Mouse (Mus musculus) heart, embryonic 12.5 days (tissue): ENCODE results near the gene Tmem39b. TPM values are rescaled to one million over a fixed set of nuclear protein-coding genes. Genes with fewer than 3 reads are reported as not detected.
A peak's percentile ranks its signal among the peaks of the same experiment; 100 is the strongest.
"Not testable (repeated sequence)": the region's sequence is repeated elsewhere in the genome, so short reads cannot be mapped to it uniquely, and the experiment has no call there.

Experiments
- ATAC-seq: fragments of 200-750 bp; cut with Nextera tagmentation; 2 replicates; pipeline ENCODE4 v1.8.0; 2017; ENCODE audit warnings: moderate TSS enrichment, moderate library complexity; ENCODE audit not compliant: insufficient number of reproducible peaks, low FRiP score
- H3K27ac ChIP-seq: fragments of 300-500 bp; sonication (generic); 2 replicates; pipeline ENCODE4 v1.5.1; 2016; ENCODE audit warnings: mild to moderate bottlenecking, moderate library complexity; ENCODE audit not compliant: poor library complexity, severe bottlenecking
- H3K27me3 ChIP-seq: fragments of 300-500 bp; sonication (generic); replicated peaks from 2 replicates; pipeline ENCODE4 v1.6.1; 2016; ENCODE audit warnings: mild to moderate bottlenecking, moderate library complexity
- H3K36me3 ChIP-seq: fragments of 300-500 bp; sonication (generic); 2 replicates; pipeline ENCODE4 v1.6.1; 2016; ENCODE audit warnings: mild to moderate bottlenecking, moderate library complexity
- H3K4me1 ChIP-seq: fragments of 300-500 bp; sonication (generic); replicated peaks from 2 replicates; pipeline ENCODE4 v1.6.1; 2016; ENCODE audit warnings: mild to moderate bottlenecking
- H3K4me2 ChIP-seq: fragments of 300-500 bp; sonication (generic); 2 replicates; pipeline ENCODE4 v1.6.1; 2016; ENCODE audit warnings: mild to moderate bottlenecking, moderate library complexity
- H3K4me3 ChIP-seq: fragments of 300-500 bp; sonication (generic); 2 replicates; pipeline ENCODE4 v1.5.1; 2016; ENCODE audit warnings: mild to moderate bottlenecking
- H3K9ac ChIP-seq: fragments of 300-500 bp; sonication (generic); 2 replicates; pipeline ENCODE4 v1.6.1; 2016; ENCODE audit warnings: mild to moderate bottlenecking, moderate library complexity
- H3K9me3 ChIP-seq: fragments of 300-500 bp; sonication (generic); replicated peaks from 2 replicates; pipeline ENCODE4 v1.6.1; 2016; ENCODE audit warnings: mild to moderate bottlenecking, moderate library complexity
- WGBS: fragments of 180-500 bp; shearing (Covaris S2); methylation state at CpG from one replicate; pipeline ENCODE4 v1.1.7; 2016; 5-methylcytosine and 5-hydroxymethylcytosine counted together
- polyA plus RNA-seq: library from polyadenylated mRNA; unstranded; fragments of >200 nt; fragmentation: Nextera tagmentation; extraction: Ambion mirVana; gene quantifications from 2 replicates; pipeline ENCODE4 v1.2.1, GENCODE M21; 2016

Tmem39b gene
- polyA plus RNA-seq, 1 experiment from 2014 or later, result 5.8 TPM

- no peak for ATAC-seq
- Histone ChIP-seq H3K36me3 (peaks cover 37% of the 10 kb centered on the region), H3K27ac (no peak overlapping the region), H3K4me2 (no peak overlapping the region), H3K9me3 (no peaks in the 10 kb centered on the region), H3K4me3 (no peak overlapping the region), H3K4me1 (peaks cover 3% of the 10 kb centered on the region), H3K27me3 (no peaks in the 10 kb centered on the region), H3K9ac (no peak overlapping the region)
- 92% methylated on average over 5 of the region's 5 CpGs for WGBS
Observed at GRCm38 (mm10) chr4:129731423-129731822, 34.8 kb upstream of the Tmem39b start.

GRCm38 (mm10) chr4:129716310-129716709 lies 19.7 kb upstream of the Tmem39b start:
- no peak for ATAC-seq
- Histone ChIP-seq H3K4me2 (no peak overlapping the region), H3K4me3 (no peak overlapping the region), H3K27ac (no peak overlapping the region), H3K36me3 (peaks cover 81% of the 10 kb centered on the region), H3K4me1 (no peaks in the 10 kb centered on the region), H3K9me3 (no peaks in the 10 kb centered on the region), H3K9ac (no peak overlapping the region), H3K27me3 (no peaks in the 10 kb centered on the region)
- 91% methylated on average over 9 of the region's 9 CpGs for WGBS

- H3K27ac ChIP-seq, result 0 out of 2 replicates have a peak overlapping the region, but pooled peaks have one; percentile 10
- peaks cover 90% of the 10 kb centered on the region for H3K36me3 ChIP-seq
- no peak overlapping the region for H3K9ac ChIP-seq
- no peaks in the 10 kb centered on the region for H3K9me3 ChIP-seq
- WGBS, result 83% methylated on average over 8 of the region's 8 CpGs
- H3K4me2 ChIP-seq, result no peak overlapping the region
- no peaks in the 10 kb centered on the region for H3K4me1 ChIP-seq
- H3K27me3 ChIP-seq, result no peaks in the 10 kb centered on the region
- ATAC-seq, result no peak
- no peak overlapping the region for H3K4me3 ChIP-seq
Observed at GRCm38 (mm10) chr4:129709486-129710129, 13.0 kb upstream of the Tmem39b start.

- H3K27me3 ChIP-seq, result no peaks in the 10 kb centered on the region
- H3K4me3 ChIP-seq, result no peak overlapping the region
- peaks cover 87% of the 10 kb centered on the region for H3K36me3 ChIP-seq
- H3K27ac ChIP-seq, result no peak overlapping the region
- peaks cover 23% of the 10 kb centered on the region for H3K4me1 ChIP-seq
- H3K9me3 ChIP-seq, result no peaks in the 10 kb centered on the region
- H3K9ac ChIP-seq, result no peak overlapping the region
- no peak for ATAC-seq
- H3K4me2 ChIP-seq, result no peak overlapping the region
- 76% methylated on average over 3 of the region's 3 CpGs for WGBS
Observed at GRCm38 (mm10) chr4:129706750-129707149, 10.1 kb upstream of the Tmem39b start.

- 0 out of 2 replicates have a peak overlapping the region, but pooled peaks have one; percentile 16 for H3K9ac ChIP-seq
- 17% methylated on average over 11 of the region's 11 CpGs for WGBS
- H3K4me1 ChIP-seq, result peaks cover 33% of the 10 kb centered on the region
- H3K27me3 ChIP-seq, result no peaks in the 10 kb centered on the region
- ATAC-seq, result peak; percentile 69
- H3K4me3 ChIP-seq, result no peak overlapping the region
- H3K4me2 ChIP-seq, result no peak overlapping the region; the same call in 1 of the 2 replicates
- H3K36me3 ChIP-seq, result peaks cover 46% of the 10 kb centered on the region
- H3K27ac ChIP-seq, result peak overlapping the region; percentile 80
- H3K9me3 ChIP-seq, result no peaks in the 10 kb centered on the region
Observed at GRCm38 (mm10) chr4:129702454-129702853, 5.8 kb upstream of the Tmem39b start.

GRCm38 (mm10) chr4:129701503-129702377 lies 5.1 kb upstream of the Tmem39b start:
- peaks cover 43% of the 10 kb centered on the region for H3K36me3 ChIP-seq
- no peak overlapping the region for H3K4me3 ChIP-seq
- no peaks in the 10 kb centered on the region for H3K9me3 ChIP-seq
- H3K4me2 ChIP-seq, result peak overlapping the region; percentile 2
- H3K27me3 ChIP-seq, result no peaks in the 10 kb centered on the region
- peak overlapping the region; percentile 80 for H3K27ac ChIP-seq
- WGBS, result 51% methylated on average over 17 of the region's 17 CpGs
- 0 out of 2 replicates have a peak overlapping the region, but pooled peaks have one; percentile 16 for H3K9ac ChIP-seq
- ATAC-seq, result 0 out of 2 replicates have a peak, but pooled peaks have one; percentile 33
- H3K4me1 ChIP-seq, result peaks cover 38% of the 10 kb centered on the region

GRCm38 (mm10) chr4:129700661-129701060 lies 4.0 kb upstream of the Tmem39b start:
- not testable (repeated sequence) for H3K27me3 ChIP-seq, ATAC-seq, H3K4me3 ChIP-seq, H3K4me2 ChIP-seq, H3K27ac ChIP-seq, H3K9ac ChIP-seq, H3K9me3 ChIP-seq
- 90% methylated on average over 6 of the region's 6 CpGs for WGBS
- peaks cover 42% of the 10 kb centered on the region for H3K4me1 ChIP-seq
- peaks cover 32% of the 10 kb centered on the region for H3K36me3 ChIP-seq

GRCm38 (mm10) chr4:129700216-129700615 lies 3.6 kb upstream of the Tmem39b start:
- Histone ChIP-seq H3K27ac (no peak overlapping the region), H3K9ac (no peak overlapping the region), H3K9me3 (no peaks in the 10 kb centered on the region), H3K4me1 (peaks cover 45% of the 10 kb centered on the region), H3K36me3 (peaks cover 27% of the 10 kb centered on the region), H3K4me2 (no peak overlapping the region), H3K4me3 (no peak overlapping the region), H3K27me3 (no peaks in the 10 kb centered on the region)
- 81% methylated on average over 1 of the region's 1 CpGs for WGBS
- no peak for ATAC-seq

GRCm38 (mm10) chr4:129697191-129697590 lies 553 bp upstream of the Tmem39b start:
- Histone ChIP-seq H3K9me3 (no peaks in the 10 kb centered on the region), H3K4me3 (peak overlapping the region; percentile 72), H3K27me3 (no peaks in the 10 kb centered on the region), H3K27ac (peak overlapping the region; percentile 83), H3K4me1 (peaks cover 27% of the 10 kb centered on the region), H3K36me3 (peaks cover 24% of the 10 kb centered on the region), H3K9ac (peak overlapping the region; percentile 79), H3K4me2 (peak overlapping the region; percentile 77)
- ATAC-seq, result no peak
- 76% methylated on average over 7 of the region's 7 CpGs for WGBS

GRCm38 (mm10) chr4:129695815-129696157 lies 852 bp downstream of the Tmem39b start:
- ATAC-seq, result no peak; the same call in 1 of the 2 replicates
- Histone ChIP-seq H3K9ac (peak overlapping the region; percentile 79), H3K4me3 (peak overlapping the region; percentile 72), H3K4me2 (peak overlapping the region; percentile 77), H3K4me1 (peaks cover 19% of the 10 kb centered on the region), H3K27ac (peak overlapping the region; percentile 83), H3K9me3 (no peaks in the 10 kb centered on the region), H3K27me3 (no peaks in the 10 kb centered on the region), H3K36me3 (peaks cover 32% of the 10 kb centered on the region)
- 19% methylated on average over 6 of the region's 6 CpGs for WGBS

GRCm38 (mm10) chr4:129684531-129684930 lies 12.1 kb downstream of the Tmem39b start:
- WGBS, result 93% methylated on average over 6 of the region's 6 CpGs
- H3K36me3 ChIP-seq, result peaks cover 89% of the 10 kb centered on the region
- H3K4me1 ChIP-seq, result no peaks in the 10 kb centered on the region
- no peak for ATAC-seq
- no peak overlapping the region for H3K9ac ChIP-seq
- H3K27ac ChIP-seq, result no peak overlapping the region
- H3K9me3 ChIP-seq, result no peaks in the 10 kb centered on the region
- no peak overlapping the region for H3K4me2 ChIP-seq
- H3K27me3 ChIP-seq, result no peaks in the 10 kb centered on the region
- H3K4me3 ChIP-seq, result no peak overlapping the region
